Mouse (Mus musculus): Measurements from ENCODE around the gene Tmem37.

Tmem37 gene

GRCm38 (mm10) chr1:120019428-120019827, 54.4 kb downstream of the Tmem37 start:
- peak; percentile 46 for DNase-seq (ENCODE audit: extremely low read depth, low read depth)

GRCm38 (mm10) chr1:120018900-120019299, 55.0 kb downstream of the Tmem37 start:
- DNase-seq (ENCODE audit: extremely low read depth, low read depth) = peak; percentile 52
